Mouse (Mus musculus) lung, embryonic 16.5 days (tissue): ENCODE results near the gene Ntng1. TPM values are rescaled to one million over a fixed set of nuclear protein-coding genes. Genes with fewer than 3 reads are reported as not detected.

Experiments used
- ATAC-seq: fragments of 200-750 bp; cut with Nextera tagmentation; 2 replicates; pipeline ENCODE4 v1.8.0; 2017; ENCODE audit warnings: low read depth, mild to moderate bottlenecking, moderate library complexity
- H3K27ac ChIP-seq: fragments of 300-500 bp; sonication (generic); 2 replicates; pipeline ENCODE4 v1.5.1; 2014; ENCODE audit warnings: mild to moderate bottlenecking, control low read depth, low read length
- H3K27me3 ChIP-seq: fragments of 300-500 bp; sonication (generic); 2 replicates; pipeline ENCODE4 v1.6.1; 2014; ENCODE audit warnings: low read depth, low read length, mixed read lengths; ENCODE audit not compliant: control insufficient read depth, insufficient read depth
- H3K36me3 ChIP-seq: fragments of 300-500 bp; sonication (generic); 2 replicates; pipeline ENCODE4 v1.6.1; 2014; ENCODE audit warnings: low read length; ENCODE audit not compliant: control insufficient read depth, insufficient read depth
- H3K4me1 ChIP-seq: fragments of 300-500 bp; sonication (generic); replicated peaks from 2 replicates; pipeline ENCODE4 v1.6.1; 2014; ENCODE audit warnings: low read length, mixed read lengths; ENCODE audit not compliant: control insufficient read depth, insufficient read depth
- H3K4me2 ChIP-seq: fragments of 300-500 bp; sonication (generic); 2 replicates; pipeline ENCODE4 v1.6.1; 2014; ENCODE audit warnings: low read depth, low read length, control low read depth
- H3K4me3 ChIP-seq: fragments of 300-500 bp; sonication (generic); 2 replicates; pipeline ENCODE4 v1.5.1; 2014; ENCODE audit warnings: mild to moderate bottlenecking, low read length, control low read depth
- H3K9ac ChIP-seq: fragments of 300-500 bp; sonication (generic); 2 replicates; pipeline ENCODE4 v1.6.1; 2014; ENCODE audit warnings: low read length, control low read depth
- H3K9me3 ChIP-seq: fragments of 300-500 bp; sonication (generic); 2 replicates; pipeline ENCODE4 v1.6.1; 2016; ENCODE audit warnings: low read length; ENCODE audit not compliant: control insufficient read depth
- WGBS: fragments of 180-500 bp; shearing (Covaris S2); extraction: QIAGEN DNeasy Blood & Tissue Kit; methylation state at CpG from one replicate; pipeline ENCODE4 v1.1.7; 2014; 5-methylcytosine and 5-hydroxymethylcytosine counted together
- polyA plus RNA-seq: library from polyadenylated mRNA; unstranded; fragments of >200 nt; fragmentation: Nextera tagmentation; extraction: Ambion mirVana; gene quantifications from 2 replicates; pipeline ENCODE4 v1.2.1, GENCODE M21; 2015

The Ntng1 gene
- polyA plus RNA-seq, 1 experiment from 2014 or later: 1.1 TPM

GRCm38 (mm10) chr3:110022783-110023599 lies 120.8 kb downstream of the Ntng1 start:
- no peaks in the 10 kb centered on the region for H3K9me3 ChIP-seq
- no peaks in the 10 kb centered on the region for H3K27me3 ChIP-seq
- 16% methylated on average over 18 of the region's 18 CpGs for WGBS
- no peak for ATAC-seq
- no peak overlapping the region for H3K9ac ChIP-seq
- no peak overlapping the region for H3K27ac ChIP-seq
- no peaks in the 10 kb centered on the region for H3K4me1 ChIP-seq
- H3K36me3 ChIP-seq: no peaks in the 10 kb centered on the region
- H3K4me3 ChIP-seq: no peak overlapping the region
- H3K4me2 ChIP-seq: no peak overlapping the region

GRCm38 (mm10) chr3:110010870-110011626 lies 132.8 kb downstream of the Ntng1 start:
- H3K4me3 ChIP-seq: no peak overlapping the region
- no peak for ATAC-seq
- H3K9ac ChIP-seq: no peak overlapping the region
- no peaks in the 10 kb centered on the region for H3K4me1 ChIP-seq
- WGBS: 76% methylated on average over 14 of the region's 14 CpGs
- no peaks in the 10 kb centered on the region for H3K36me3 ChIP-seq
- H3K4me2 ChIP-seq: no peak overlapping the region
- no peaks in the 10 kb centered on the region for H3K27me3 ChIP-seq
- no peak overlapping the region for H3K27ac ChIP-seq
- H3K9me3 ChIP-seq: no peaks in the 10 kb centered on the region

- Histone ChIP-seq H3K9ac (no peak overlapping the region), H3K4me3 (no peak overlapping the region), H3K4me2 (no peak overlapping the region), H3K4me1 (no peaks in the 10 kb centered on the region), H3K27ac (no peak overlapping the region), H3K36me3 (no peaks in the 10 kb centered on the region), H3K9me3 (no peaks in the 10 kb centered on the region), H3K27me3 (no peaks in the 10 kb centered on the region)
- WGBS: 81% methylated on average over 2 of the region's 2 CpGs
- ATAC-seq: no peak
These were observed 133.4 kb downstream of the Ntng1 start for GRCm38 (mm10) chr3:110010441-110010840.

GRCm38 (mm10) chr3:110000349-110000748 lies 143.5 kb downstream of the Ntng1 start:
- ATAC-seq: no peak
- Histone ChIP-seq H3K4me1 (no peaks in the 10 kb centered on the region), H3K27me3 (no peaks in the 10 kb centered on the region), H3K36me3 (no peaks in the 10 kb centered on the region), H3K9ac (no peak overlapping the region), H3K9me3 (no peaks in the 10 kb centered on the region), H3K27ac (no peak overlapping the region), H3K4me3 (no peak overlapping the region), H3K4me2 (no peak overlapping the region)
- 57% methylated on average over 5 of the region's 5 CpGs for WGBS

GRCm38 (mm10) chr3:109995663-109996024 lies 148.2 kb downstream of the Ntng1 start:
- WGBS: 70% methylated on average over 4 of the region's 4 CpGs
- no peak overlapping the region for H3K4me2 ChIP-seq
- H3K4me3 ChIP-seq: no peak overlapping the region
- no peaks in the 10 kb centered on the region for H3K9me3 ChIP-seq
- no peaks in the 10 kb centered on the region for H3K4me1 ChIP-seq
- no peak for ATAC-seq
- H3K36me3 ChIP-seq: no peaks in the 10 kb centered on the region
- H3K27me3 ChIP-seq: no peaks in the 10 kb centered on the region
- no peak overlapping the region for H3K9ac ChIP-seq
- H3K27ac ChIP-seq: no peak overlapping the region

- H3K27ac ChIP-seq: no peak overlapping the region
- H3K27me3 ChIP-seq: no peaks in the 10 kb centered on the region
- WGBS: 33% methylated on average over 6 of the region's 6 CpGs
- H3K36me3 ChIP-seq: no peaks in the 10 kb centered on the region
- no peak overlapping the region for H3K4me3 ChIP-seq
- H3K4me1 ChIP-seq: no peaks in the 10 kb centered on the region
- no peaks in the 10 kb centered on the region for H3K9me3 ChIP-seq
- H3K9ac ChIP-seq: no peak overlapping the region
- no peak for ATAC-seq
- H3K4me2 ChIP-seq: no peak overlapping the region
These were observed 148.7 kb downstream of the Ntng1 start for GRCm38 (mm10) chr3:109994978-109995662.

GRCm38 (mm10) chr3:109984086-109984485 lies 159.7 kb downstream of the Ntng1 start:
- Histone ChIP-seq H3K4me2 (no peak overlapping the region), H3K4me3 (no peak overlapping the region), H3K27ac (no peak overlapping the region), H3K27me3 (no peaks in the 10 kb centered on the region), H3K4me1 (no peaks in the 10 kb centered on the region), H3K9me3 (no peaks in the 10 kb centered on the region), H3K9ac (no peak overlapping the region), H3K36me3 (no peaks in the 10 kb centered on the region)
- no peak for ATAC-seq
- 57% methylated on average over 2 of the region's 2 CpGs for WGBS

- WGBS: 48% methylated on average over 2 of the region's 2 CpGs
- H3K27ac ChIP-seq: no peak overlapping the region
- ATAC-seq: no peak
- H3K36me3 ChIP-seq: no peaks in the 10 kb centered on the region
- H3K9me3 ChIP-seq: no peaks in the 10 kb centered on the region
- H3K9ac ChIP-seq: no peak overlapping the region
- H3K4me1 ChIP-seq: no peaks in the 10 kb centered on the region
- H3K27me3 ChIP-seq: no peaks in the 10 kb centered on the region
- no peak overlapping the region for H3K4me2 ChIP-seq
- no peak overlapping the region for H3K4me3 ChIP-seq
These were observed 166.2 kb downstream of the Ntng1 start for GRCm38 (mm10) chr3:109977614-109978013.

- no peak overlapping the region for H3K4me3 ChIP-seq
- no peak overlapping the region for H3K9ac ChIP-seq
- no peaks in the 10 kb centered on the region for H3K9me3 ChIP-seq
- no peak for ATAC-seq
- 57% methylated on average over 4 of the region's 4 CpGs for WGBS
- no peaks in the 10 kb centered on the region for H3K36me3 ChIP-seq
- no peak overlapping the region for H3K27ac ChIP-seq
- H3K4me2 ChIP-seq: no peak overlapping the region
- H3K27me3 ChIP-seq: no peaks in the 10 kb centered on the region
- H3K4me1 ChIP-seq: no peaks in the 10 kb centered on the region
These were observed 168.7 kb downstream of the Ntng1 start for GRCm38 (mm10) chr3:109975106-109975505.
